Mouse (Mus musculus): ENCODE data around the gene P3h4.
"Not testable (repeated sequence)": the region's sequence is repeated elsewhere in the genome, so short reads cannot be mapped to it uniquely, and the experiment has no call there.

Gene P3h4

DNA sequence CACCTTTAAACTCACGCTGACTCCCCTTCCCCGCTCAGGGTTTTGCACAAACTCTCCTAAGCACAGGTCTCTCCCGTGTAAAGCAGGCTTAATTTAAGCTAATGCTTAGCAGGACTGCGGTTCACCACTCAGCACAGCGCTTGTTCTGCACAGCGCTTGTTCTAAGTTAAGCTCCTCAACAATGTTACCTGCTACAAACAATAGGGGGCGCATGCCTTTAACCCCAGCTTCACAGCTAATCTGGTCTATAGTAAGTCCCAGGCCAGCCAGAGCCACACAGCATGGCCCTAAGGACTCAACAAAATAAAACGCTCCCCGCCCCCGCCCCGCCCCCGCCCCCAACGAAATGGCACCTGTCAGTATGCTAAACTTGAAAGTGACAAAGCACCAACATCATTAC, 53.6 kb downstream of the P3h4 start:
- DNase-seq (ENCODE audit: low read depth, low spot score), result not testable (repeated sequence)

DNA sequence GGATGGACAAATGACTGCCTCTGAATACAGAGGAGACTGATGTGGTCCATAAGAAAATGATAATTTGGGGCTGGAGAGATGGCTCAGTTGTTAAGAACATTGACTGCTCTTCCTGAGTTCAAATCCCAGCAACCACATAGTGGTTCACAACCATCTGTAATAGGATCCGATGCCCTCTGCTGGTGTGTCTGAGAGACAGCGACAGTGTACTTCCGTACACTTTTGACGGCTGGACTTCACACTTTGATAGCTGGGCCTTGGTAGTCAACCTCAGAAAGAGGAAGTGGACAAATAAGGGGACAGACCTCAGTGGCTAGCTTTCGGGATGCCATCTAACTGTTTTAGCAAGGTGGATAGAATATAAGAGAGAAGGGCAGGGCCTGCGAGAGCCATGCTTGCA, 54.5 kb downstream of the P3h4 start:
- DNase-seq (ENCODE audit: low read depth, low spot score), result no peak
